Mouse (Mus musculus) heart, embryonic 11.5 days (tissue): ENCODE data around the gene Gm12794. TPM values are rescaled to one million over a fixed set of nuclear protein-coding genes. Genes with fewer than 3 reads are reported as not detected.
"Not testable (repeated sequence)": the region's sequence is repeated elsewhere in the genome, so short reads cannot be mapped to it uniquely, and the experiment has no call there.

Experiments
- ATAC-seq: fragments of 200-750 bp; cut with Nextera tagmentation; replicated peaks from 2 replicates; pipeline ENCODE4 v1.8.0; 2017; ENCODE audit warnings: moderate library complexity; ENCODE audit not compliant: insufficient number of reproducible peaks, low FRiP score, low TSS enrichment
- H3K27ac ChIP-seq: fragments of 300-500 bp; sonication (generic); 2 replicates; pipeline ENCODE4 v1.5.1; 2014; ENCODE audit warnings: mild to moderate bottlenecking, low read depth, low read length
- H3K27me3 ChIP-seq: fragments of 300-500 bp; sonication (generic); 2 replicates; pipeline ENCODE4 v1.6.1; 2014; ENCODE audit warnings: mild to moderate bottlenecking, low read length, mixed read lengths; ENCODE audit not compliant: control insufficient read depth, insufficient read depth
- H3K36me3 ChIP-seq: fragments of 300-500 bp; sonication (generic); 2 replicates; pipeline ENCODE4 v1.6.1; 2014; ENCODE audit warnings: mild to moderate bottlenecking, low read length, moderate library complexity, mixed read lengths; ENCODE audit not compliant: control insufficient read depth, insufficient read depth
- H3K4me1 ChIP-seq: fragments of 300-500 bp; sonication (generic); 2 replicates; pipeline ENCODE4 v1.6.1; 2014; ENCODE audit warnings: low read length; ENCODE audit not compliant: control insufficient read depth, insufficient read depth
- H3K4me2 ChIP-seq: fragments of 300-500 bp; sonication (generic); 2 replicates; pipeline ENCODE4 v1.6.1; 2014; ENCODE audit warnings: mild to moderate bottlenecking, moderate library complexity
- H3K4me3 ChIP-seq: fragments of 300-500 bp; sonication (generic); 2 replicates; pipeline ENCODE4 v1.5.1; 2014; ENCODE audit warnings: low read depth, low read length
- H3K9ac ChIP-seq: fragments of 300-500 bp; sonication (generic); 2 replicates; pipeline ENCODE4 v1.6.1; 2014; ENCODE audit warnings: mild to moderate bottlenecking, low read depth, low read length, moderate library complexity
- H3K9me3 ChIP-seq: fragments of 300-500 bp; sonication (generic); replicated peaks from 2 replicates; pipeline ENCODE4 v1.6.1; 2016; ENCODE audit warnings: low read length; ENCODE audit not compliant: control insufficient read depth
- WGBS: fragments of 180-500 bp; shearing (Covaris S2); extraction: QIAGEN DNeasy Blood & Tissue Kit; methylation state at CpG from one replicate; pipeline ENCODE4 v1.1.7; 2014; ENCODE audit not compliant: insufficient replicate concordance; 5-methylcytosine and 5-hydroxymethylcytosine counted together
- polyA plus RNA-seq: library from polyadenylated mRNA; unstranded; fragments of >200 nt; fragmentation: Nextera tagmentation; extraction: Ambion mirVana; gene quantifications from 2 replicates; pipeline ENCODE4 v1.2.1, GENCODE M21; 2014

The Gm12794 gene
- polyA plus RNA-seq = not detected in 2 replicates

DNA sequence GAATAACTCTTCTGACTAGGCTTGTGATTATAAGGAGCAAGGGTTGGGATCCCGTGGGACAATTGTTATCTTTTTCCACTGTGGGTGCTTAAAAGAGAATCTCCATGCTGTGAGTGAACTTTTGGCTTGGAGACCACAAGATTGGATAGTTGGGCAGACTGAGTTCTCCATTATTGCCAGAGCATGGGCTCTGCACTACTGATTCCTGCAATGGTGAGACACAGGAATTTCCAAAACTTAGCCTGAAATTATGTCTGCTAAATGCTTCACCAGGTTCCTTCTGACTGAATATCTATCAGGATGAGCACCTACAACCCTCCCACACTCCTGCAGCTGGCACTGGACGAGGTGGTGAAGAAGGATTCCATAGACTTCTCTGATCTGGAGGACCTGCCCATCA, at the start of gene Gm12794:
TSS of gene Gm12794 (plus strand) at position 301 of the 400 bp plus-strand sequence.
- H3K27me3 ChIP-seq, H3K9me3 ChIP-seq, ATAC-seq, H3K9ac ChIP-seq, H3K4me3 ChIP-seq, H3K4me1 ChIP-seq, H3K27ac ChIP-seq, H3K36me3 ChIP-seq, H3K4me2 ChIP-seq: not testable (repeated sequence)
- 64% methylated on average over 1 of the region's 2 CpGs for WGBS

DNA sequence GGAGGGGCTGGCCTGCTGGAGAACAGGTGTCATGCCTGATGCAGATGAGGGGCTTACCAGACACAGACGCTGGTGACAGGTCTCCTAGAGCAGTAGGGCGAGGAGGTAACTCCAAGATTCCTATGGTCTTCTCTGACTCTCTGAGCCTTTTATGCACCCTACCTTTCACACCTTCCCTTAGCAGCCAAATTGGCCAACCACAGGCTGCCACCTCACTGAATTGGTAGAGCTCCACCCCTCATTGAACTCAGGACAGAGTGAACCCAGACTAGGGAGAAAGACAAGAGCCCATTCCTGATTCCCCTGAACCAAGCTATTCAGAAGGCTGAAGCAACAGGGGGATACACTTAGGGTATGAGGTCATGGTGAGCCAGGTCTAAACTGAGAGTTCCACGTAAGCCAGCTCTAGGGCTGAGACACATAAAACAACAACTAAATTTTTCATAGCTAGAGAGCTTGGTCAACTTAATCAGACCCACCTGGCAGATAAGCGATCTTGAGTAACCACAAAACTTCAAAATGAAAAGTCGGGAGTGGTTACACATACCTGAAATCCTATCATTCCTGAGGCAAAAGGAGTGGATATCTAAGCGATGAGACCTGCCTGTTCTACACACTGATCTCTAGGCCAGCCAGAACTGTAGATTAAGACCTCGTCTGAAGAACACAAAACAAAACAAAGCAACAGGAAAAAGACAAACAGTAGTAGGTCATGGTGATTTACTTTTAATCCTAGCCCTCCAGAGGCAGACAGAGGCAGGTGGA, 46.4 kb upstream of the Gm12794 start, which contains the start of gene C130073F10Rik:
TSS of gene C130073F10Rik (minus strand) at position 134 of the 765 bp plus-strand sequence.
- no peak within 1 kb of the TSS for H3K4me3 ChIP-seq
- H3K27ac ChIP-seq = no peak within 1 kb of the TSS
- 74% methylated on average over 7 of the region's 7 CpGs for WGBS
- H3K4me2 ChIP-seq = no peak within 1 kb of the TSS
- no peaks in the 10 kb centered on the region for H3K36me3 ChIP-seq
- H3K27me3 ChIP-seq = no peaks in the 10 kb centered on the region
- H3K4me1 ChIP-seq = no peaks in the 10 kb centered on the region
- no peak for ATAC-seq
- no peak within 1 kb of the TSS for H3K9ac ChIP-seq
- no peaks in the 10 kb centered on the region for H3K9me3 ChIP-seq

DNA sequence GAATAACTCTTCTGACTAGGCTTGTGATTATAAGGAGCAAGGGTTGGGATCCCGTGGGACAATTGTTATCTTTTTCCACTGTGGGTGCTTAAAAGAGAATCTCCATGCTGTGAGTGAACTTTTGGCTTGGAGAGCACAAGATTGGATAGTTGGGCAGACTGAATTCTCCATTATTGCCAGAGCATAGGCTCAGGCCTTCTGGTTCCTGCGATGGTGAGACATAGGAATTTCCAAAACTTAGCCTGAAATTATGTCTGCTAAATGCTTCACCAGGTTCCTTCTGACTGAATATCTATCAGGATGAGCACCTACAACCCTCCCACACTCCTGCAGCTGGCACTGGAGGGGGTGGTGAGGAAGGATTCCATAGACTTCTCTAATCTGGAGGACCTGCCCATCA, 31.4 kb upstream of the Gm12794 start, which contains the start of gene Gm12800:
TSS of gene Gm12800 (plus strand) at position 301 of the 400 bp plus-strand sequence.
- not testable (repeated sequence) for H3K36me3 ChIP-seq, H3K4me1 ChIP-seq, H3K4me2 ChIP-seq, H3K9ac ChIP-seq, H3K27me3 ChIP-seq, H3K27ac ChIP-seq, ATAC-seq, H3K9me3 ChIP-seq, H3K4me3 ChIP-seq
- 81% methylated on average over 1 of the region's 2 CpGs for WGBS

DNA sequence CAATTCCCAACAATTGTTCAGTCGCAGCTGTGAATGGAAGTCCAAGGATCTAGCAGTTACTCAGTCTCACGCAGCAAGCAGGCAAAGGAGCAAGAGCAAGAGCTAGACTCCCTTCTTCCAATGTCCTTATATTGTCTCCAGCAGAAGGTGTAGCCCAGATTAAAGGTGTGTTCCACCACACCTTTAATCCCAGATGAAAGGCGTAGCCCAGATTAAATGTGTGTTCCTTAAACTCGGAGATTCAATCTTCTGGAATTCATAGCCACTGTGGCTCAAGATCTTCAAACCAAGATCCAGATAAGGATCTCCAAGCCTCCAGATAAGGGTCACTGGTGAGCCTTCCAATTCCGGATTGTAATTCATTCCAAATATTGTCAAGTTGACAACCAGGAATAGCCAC, 40.7 kb downstream of the Gm12794 start, which contains the start of gene Gm12790:
TSS of gene Gm12790 (minus strand) at position 101 of the 400 bp plus-strand sequence.
- H3K4me2 ChIP-seq, ATAC-seq, H3K27ac ChIP-seq, H3K27me3 ChIP-seq, H3K9me3 ChIP-seq, H3K36me3 ChIP-seq, H3K4me3 ChIP-seq, H3K9ac ChIP-seq, H3K4me1 ChIP-seq: not testable (repeated sequence)
- WGBS = 83% methylated on average over 1 of the region's 5 CpGs

DNA sequence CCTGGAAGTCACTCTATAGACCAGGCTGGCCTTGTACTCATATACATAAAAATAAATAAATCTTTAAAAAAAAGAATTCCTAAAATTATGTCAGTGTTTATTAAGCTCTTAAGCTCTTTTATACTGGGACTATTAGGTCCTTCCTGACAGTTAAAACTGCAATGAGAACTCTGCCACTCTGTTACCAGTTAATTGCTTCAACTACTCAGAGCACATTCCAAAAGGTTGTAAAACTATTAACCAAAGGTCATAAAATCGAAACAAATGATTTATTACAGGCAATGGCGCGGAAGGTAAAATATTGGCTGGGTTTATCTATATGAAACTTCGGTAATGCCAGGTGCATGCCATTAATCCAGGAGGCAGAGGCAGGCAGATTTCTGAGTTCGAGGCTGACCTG, 45.5 kb downstream of the Gm12794 start:
- WGBS = 83% methylated on average over 5 of the region's 5 CpGs
- no peak overlapping the region for H3K4me3 ChIP-seq

DNA sequence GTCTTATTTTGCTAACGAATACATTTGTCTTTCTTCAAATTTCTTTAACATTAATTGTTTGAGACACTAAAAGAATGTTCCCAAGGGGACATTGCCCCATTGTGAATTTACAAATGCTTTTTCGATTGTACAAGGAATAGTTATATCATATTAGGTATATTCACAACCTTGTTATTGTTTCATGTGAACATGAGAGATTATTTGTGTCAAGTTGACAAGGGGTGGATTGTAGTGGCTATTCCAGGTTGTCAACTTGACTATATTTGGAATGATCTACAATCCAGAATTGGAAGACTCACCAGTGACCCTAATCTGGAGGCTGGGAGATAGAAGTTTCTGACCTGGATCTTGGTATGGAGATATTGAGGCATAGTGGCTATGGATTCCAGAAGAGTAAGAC, 46.1 kb downstream of the Gm12794 start, which contains the start of gene Gm12789:
TSS of gene Gm12789 (plus strand) at position 301 of the 400 bp plus-strand sequence.
- not testable (repeated sequence) for H3K9me3 ChIP-seq, H3K27me3 ChIP-seq, H3K4me3 ChIP-seq, H3K4me1 ChIP-seq, H3K27ac ChIP-seq, H3K9ac ChIP-seq, H3K4me2 ChIP-seq, H3K36me3 ChIP-seq, ATAC-seq
- 73% methylated on average over 2 of the region's 2 CpGs for WGBS

More for the DNA sequence above, 45.5 kb downstream of the Gm12794 start:
- H3K9ac ChIP-seq = no peak overlapping the region
- no peaks in the 10 kb centered on the region for H3K4me1 ChIP-seq
- H3K36me3 ChIP-seq = no peaks in the 10 kb centered on the region
- H3K4me2 ChIP-seq = no peak overlapping the region
- no peaks in the 10 kb centered on the region for H3K27me3 ChIP-seq
- H3K9me3 ChIP-seq = no peaks in the 10 kb centered on the region
- no peak for ATAC-seq
- H3K27ac ChIP-seq = no peak overlapping the region

Other genes starting within 250 kb of the Gm12794 start
- gene Lepr, start 223.0 kb upstream of the Gm12794 start, polyA plus RNA-seq = 1.6 and 1.8 TPM in 2 replicates
- gene B020004J07Rik, start 96.4 kb upstream of the Gm12794 start, polyA plus RNA-seq = not detected in 2 replicates
- not detected in 2 replicates for gene C130073F10Rik, start 46.6 kb upstream of the Gm12794 start, polyA plus RNA-seq
- not detected in 2 replicates for gene Gm12800, start 31.3 kb upstream of the Gm12794 start, polyA plus RNA-seq
- gene Gm12790, start 40.6 kb downstream of the Gm12794 start, polyA plus RNA-seq = not detected in 2 replicates
- not detected in 2 replicates for gene Gm12789, start 46.2 kb downstream of the Gm12794 start, polyA plus RNA-seq
- gene Pde4b, start 147.1 kb downstream of the Gm12794 start, polyA plus RNA-seq = 21.5 and 23.9 TPM in 2 replicates